Mouse (Mus musculus): ENCODE results near the gene Aldh3b3. TPM values are rescaled to one million over a fixed set of nuclear protein-coding genes. Genes with fewer than 3 reads are reported as not detected.

Gene Aldh3b3
- total RNA-seq, 2 experiments from 2014 or later: 0.11 TPM; not detected in 1

GRCm38 (mm10) chr19:3996747-3997146 is 38.3 kb downstream of the Aldh3b3 start:
- no peak for TF ChIP-seq CTCF (IDR thresholded peaks at IDR 0.05)
- H3K4me3 ChIP-seq: no peak overlapping the region
- no peak for DNase-seq (ENCODE audit: extremely low spot score in 1 of 2, low spot score in 2 of 2)
- H3K27ac ChIP-seq: no peak overlapping the region
- intact Hi-C loops (cut with DNase I): no loop called here

DNA sequence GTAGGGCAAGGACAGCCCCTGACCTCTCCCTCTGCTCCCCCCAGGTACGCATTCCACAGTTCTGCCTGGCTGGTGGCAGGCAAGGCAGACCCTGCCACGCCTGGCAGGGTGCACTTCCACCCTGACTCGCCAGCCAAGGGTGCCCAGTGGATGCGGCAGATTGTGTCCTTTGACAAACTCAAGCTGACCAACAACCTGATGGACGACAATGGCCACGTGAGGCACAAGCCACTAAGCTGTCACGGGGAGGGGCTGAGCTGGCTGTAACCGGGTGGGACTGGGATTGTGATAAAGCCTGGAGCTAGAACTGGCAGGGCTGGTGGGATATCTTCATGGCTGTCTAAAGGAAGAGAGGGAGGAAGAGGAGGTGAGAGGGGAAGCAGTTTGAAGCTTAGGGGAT is 38.8 kb downstream of the Aldh3b3 start:
- no peak for DNase-seq (ENCODE audit: extremely low spot score in 1 of 2, low spot score in 2 of 2)
- Histone ChIP-seq H3K27ac (no peak overlapping the region), H3K4me3 (no peak overlapping the region)
- no peak for TF ChIP-seq CTCF (IDR thresholded peaks at IDR 0.05)
- intact Hi-C loops (cut with DNase I): no loop called here

- H3K4me3 ChIP-seq: no peak overlapping the region
Observed at GRCm38 (mm10) chr19:3998335-3998734, 39.9 kb downstream of the Aldh3b3 start.

DNA sequence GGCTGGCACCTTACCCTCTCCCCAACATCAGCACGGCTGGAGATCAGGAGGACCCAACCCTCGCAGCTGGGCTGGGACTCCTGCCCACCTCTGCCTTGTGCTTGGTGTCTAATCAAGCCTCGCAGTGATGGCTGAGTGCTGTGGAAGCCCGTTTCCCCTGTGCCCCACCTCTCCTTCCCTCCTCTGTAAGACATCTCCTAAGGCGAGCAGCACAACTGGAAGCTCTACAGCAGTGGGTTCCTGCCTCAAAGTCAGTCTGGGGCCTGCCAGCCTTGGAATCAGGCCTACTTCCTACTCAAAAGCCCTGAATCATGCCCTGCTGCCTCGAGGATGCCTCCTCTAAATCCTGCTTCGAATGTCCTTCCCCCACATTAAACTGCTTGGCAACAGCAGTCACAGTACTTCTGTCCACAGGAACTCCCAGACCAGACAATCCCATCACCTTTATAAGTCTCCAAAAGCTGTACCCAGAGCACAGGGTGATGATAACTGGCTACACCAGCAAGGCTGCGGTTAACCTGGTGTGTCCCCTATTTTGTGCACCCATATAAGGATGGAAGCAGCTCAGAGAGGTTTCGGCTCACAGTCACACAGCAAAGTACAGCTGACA is 40.8 kb downstream of the Aldh3b3 start:
- intact Hi-C loops (cut with DNase I): no loop called here
- TF ChIP-seq CTCF (IDR thresholded peaks at IDR 0.05): no peak
- DNase-seq (ENCODE audit: extremely low spot score in 1 of 2, low spot score in 2 of 2): no peak
- Histone ChIP-seq H3K27ac (no peak overlapping the region), H3K4me3 (no peak overlapping the region)

More at GRCm38 (mm10) chr19:3998335-3998734, 39.9 kb downstream of the Aldh3b3 start:
- no peak for TF ChIP-seq CTCF (IDR thresholded peaks at IDR 0.05)
- H3K27ac ChIP-seq: no peak overlapping the region
- DNase-seq (ENCODE audit: extremely low spot score in 1 of 2, low spot score in 2 of 2): no peak
- intact Hi-C loops (cut with DNase I): no loop called here

GRCm38 (mm10) chr19:4000119-4000900 is 41.9 kb downstream of the Aldh3b3 start, which contains the start of the genes Nudt8 and Gm49405:
Gene Nudt8 (plus strand): TSS chr19:4000580.
Gene Gm49405 (plus strand): TSS chr19:4000626.
- peak; percentile 86 for TF ChIP-seq CTCF (IDR thresholded peaks at IDR 0.05)
- DNase-seq (ENCODE audit: extremely low spot score in 1 of 2, low spot score in 2 of 2): peak; percentile 92
- Histone ChIP-seq H3K27ac (peak within 1 kb of the TSS; percentile 96), H3K4me3 (peak within 1 kb of the TSS; percentile 66)
- intact Hi-C loops (cut with DNase I): loop anchor here (1.0 kb wide), 1 partner anchor 12 kb away; the partner anchor contains the start of gene Ndufv1

- Histone ChIP-seq H3K4me3 (peak overlapping the region; percentile 66), H3K27ac (peak overlapping the region; percentile 96)
- no peak for TF ChIP-seq CTCF (IDR thresholded peaks at IDR 0.05)
- intact Hi-C loops (cut with DNase I): loop anchor here (1.0 kb wide), 1 partner anchor 11 kb away; the partner anchor contains the start of gene Ndufv1
- DNase-seq (ENCODE audit: extremely low spot score in 1 of 2, low spot score in 2 of 2): no peak
Observed at GRCm38 (mm10) chr19:4000949-4001525, 42.6 kb downstream of the Aldh3b3 start.

DNA sequence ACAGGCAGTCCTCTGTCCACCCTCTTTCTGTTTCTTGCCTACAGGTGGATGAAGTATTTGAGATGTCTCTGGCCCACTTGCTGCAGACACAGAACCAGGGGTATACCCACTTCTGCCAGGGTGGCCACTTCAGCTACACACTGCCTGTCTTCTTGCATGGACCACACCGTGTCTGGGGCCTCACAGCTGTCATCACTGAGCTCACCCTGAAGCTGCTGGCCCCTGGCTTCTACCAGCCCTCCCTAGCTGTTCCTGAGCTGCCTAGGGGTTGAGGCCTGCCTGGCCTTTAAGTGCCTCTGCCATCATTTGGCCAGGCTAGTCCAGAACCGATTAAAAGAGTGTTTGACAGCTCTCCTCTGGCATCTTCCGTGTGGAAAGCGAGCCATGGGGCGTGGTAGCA is 43.3 kb downstream of the Aldh3b3 start:
- DNase-seq (ENCODE audit: extremely low spot score in 1 of 2, low spot score in 2 of 2): no peak
- Histone ChIP-seq H3K4me3 (no peak overlapping the region), H3K27ac (no peak overlapping the region)
- intact Hi-C loops (cut with DNase I): no loop called here
- no peak for TF ChIP-seq CTCF (IDR thresholded peaks at IDR 0.05)

DNA sequence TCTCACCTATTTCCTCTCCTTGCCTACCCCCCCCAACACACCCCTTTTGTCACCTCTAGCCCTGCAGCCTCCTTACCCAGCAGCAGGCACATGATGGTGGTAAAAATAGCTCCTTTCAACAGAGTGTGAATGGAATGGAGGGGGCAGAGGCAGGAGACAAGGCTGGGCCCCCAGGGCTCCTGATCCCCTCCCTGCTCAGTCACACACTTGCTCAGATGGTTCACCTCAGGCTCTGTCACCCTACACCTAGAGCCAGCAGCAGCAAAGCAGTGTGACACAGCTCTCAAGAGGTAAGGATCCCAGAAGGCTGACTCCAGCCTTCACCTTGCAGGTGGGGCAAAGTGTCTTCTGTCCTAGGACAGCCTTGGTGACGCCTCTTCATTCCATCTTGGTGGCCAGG is 44.7 kb downstream of the Aldh3b3 start, which contains the start of gene Doc2g:
Doc2g (plus strand) TSS at position 202 of the 400 bp plus-strand sequence.
- intact Hi-C loops (cut with DNase I): no loop called here
- DNase-seq (ENCODE audit: extremely low spot score in 1 of 2, low spot score in 2 of 2): no peak
- H3K4me3 ChIP-seq: no peak within 1 kb of the TSS
- no peak within 1 kb of the TSS for H3K27ac ChIP-seq
- no peak for TF ChIP-seq CTCF (IDR thresholded peaks at IDR 0.05)

DNA sequence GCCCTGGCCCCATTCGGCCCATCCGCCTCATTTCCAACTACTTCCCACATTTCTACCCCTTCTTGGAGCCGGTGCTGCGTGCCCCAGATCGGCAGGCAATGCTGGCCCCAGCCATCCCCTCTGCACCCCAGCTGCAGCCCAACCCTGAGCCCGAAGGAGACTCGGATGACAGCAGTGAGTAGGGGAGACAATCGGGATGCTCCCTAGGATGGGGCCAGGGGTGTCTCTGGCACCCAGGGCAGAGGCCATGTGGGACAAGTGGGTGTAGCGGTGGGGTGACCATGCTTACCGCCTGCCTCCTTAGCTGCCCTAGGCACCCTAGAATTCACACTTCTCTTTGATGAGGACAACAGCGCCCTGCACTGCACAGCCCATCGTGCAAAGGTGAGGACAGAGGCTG is 45.2 kb downstream of the Aldh3b3 start:
- TF ChIP-seq CTCF (IDR thresholded peaks at IDR 0.05): no peak
- Histone ChIP-seq H3K27ac (no peak overlapping the region), H3K4me3 (no peak overlapping the region)
- intact Hi-C loops (cut with DNase I): no loop called here
- DNase-seq (ENCODE audit: extremely low spot score in 1 of 2, low spot score in 2 of 2): no peak

DNA sequence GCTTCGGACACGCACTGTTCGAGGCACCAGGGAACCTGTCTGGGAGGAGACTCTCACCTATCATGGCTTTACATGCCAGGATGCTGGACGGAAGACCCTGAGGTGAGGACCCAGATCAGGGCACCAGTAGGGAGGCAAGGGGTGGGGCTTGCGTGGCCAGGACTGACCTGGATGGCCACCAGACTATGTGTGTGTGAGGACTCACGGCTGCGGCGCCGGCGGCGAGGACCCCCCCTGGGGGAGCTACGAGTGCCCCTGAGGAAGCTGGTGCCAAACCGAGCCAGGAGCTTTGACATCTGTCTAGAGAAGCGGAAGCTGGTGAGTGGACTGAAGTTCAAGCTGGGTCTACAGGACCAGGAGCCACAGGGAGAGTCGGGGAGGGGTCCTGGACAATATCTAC is 45.9 kb downstream of the Aldh3b3 start:
- intact Hi-C loops (cut with DNase I): no loop called here
- DNase-seq (ENCODE audit: extremely low spot score in 1 of 2, low spot score in 2 of 2): no peak
- no peak overlapping the region for H3K4me3 ChIP-seq
- no peak for TF ChIP-seq CTCF (IDR thresholded peaks at IDR 0.05)
- H3K27ac ChIP-seq: no peak overlapping the region

GRCm38 (mm10) chr19:4005091-4005490 is 46.6 kb downstream of the Aldh3b3 start:
- DNase-seq (ENCODE audit: extremely low spot score in 1 of 2, low spot score in 2 of 2): no peak
- Histone ChIP-seq H3K27ac (no peak overlapping the region), H3K4me3 (no peak overlapping the region)
- TF ChIP-seq CTCF (IDR thresholded peaks at IDR 0.05): no peak
- intact Hi-C loops (cut with DNase I): no loop called here

GRCm38 (mm10) chr19:4005971-4006370 is 47.5 kb downstream of the Aldh3b3 start:
- DNase-seq (ENCODE audit: extremely low spot score in 1 of 2, low spot score in 2 of 2): no peak
- intact Hi-C loops (cut with DNase I): no loop called here

More at GRCm38 (mm10) chr19:4005971-4006370, 47.5 kb downstream of the Aldh3b3 start:
- no peak for TF ChIP-seq CTCF (IDR thresholded peaks at IDR 0.05)
- Histone ChIP-seq H3K4me3 (no peak overlapping the region), H3K27ac (no peak overlapping the region)

All from left cerebral cortex, adult 2 months (tissue).